Mouse (Mus musculus) liver, embryonic 14.5 days (tissue): ENCODE results near the gene Rcor3.

ENCODE experiments used
- CTCF ChIP-seq: IDR thresholded peaks from 2 replicates; pipeline ENCODE4 v1.5.1; 2016; ENCODE audit warnings: antibody characterized with exemption, low read depth, control low read depth
- EP300 ChIP-seq: IDR thresholded peaks from 2 replicates; pipeline ENCODE4 v1.6.1; 2016; ENCODE audit warnings: antibody characterized with exemption, low read depth

- TF ChIP-seq CTCF (no peak), EP300 (no peak)
These were observed 48.4 kb downstream of the Rcor3 start for GRCm38 (mm10) chr1:192089208-192090166.
